Mouse (Mus musculus): ENCODE measurements around the gene Ccr10.

DNA sequence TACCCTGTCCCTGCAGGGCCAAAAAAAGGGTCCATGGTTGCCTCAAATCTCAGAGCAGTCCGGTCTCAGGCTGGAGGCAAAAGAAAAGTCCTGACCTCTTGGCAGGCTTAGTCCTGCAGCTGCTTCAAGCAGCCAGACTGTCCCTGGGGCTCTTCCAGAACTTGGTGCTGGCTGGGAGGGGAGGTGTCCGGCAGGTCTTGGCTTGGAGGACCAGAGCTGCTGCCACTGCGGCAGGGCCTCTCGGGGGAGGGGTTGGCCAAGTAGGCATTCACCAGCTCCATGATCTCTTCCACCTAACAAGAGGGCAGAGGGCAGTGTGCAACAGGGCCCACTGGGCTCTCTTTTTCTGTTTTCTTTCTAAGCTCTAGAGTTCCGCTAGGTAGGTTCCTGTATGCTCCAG, 12.5 kb downstream of the Ccr10 start:
- no peak for TF ChIP-seq CTCF (IDR thresholded peaks at IDR 0.05; ENCODE audit: low read depth)
- TF ChIP-seq EP300 (IDR thresholded peaks at IDR 0.05; ENCODE audit: low read depth) = no peak

Measured in liver, postnatal 0 days (tissue).